Mouse (Mus musculus) heart, adult 9 months (tissue): Measurements from ENCODE around the gene Ankrd36.

Source experiments
- DNase-seq, 2 experiments: peaks; one replicate each; pipeline ENCODE4 v3.0.0; 2022; ENCODE audit warnings: low spot score in 2 of 2

Ankrd36 gene

DNA sequence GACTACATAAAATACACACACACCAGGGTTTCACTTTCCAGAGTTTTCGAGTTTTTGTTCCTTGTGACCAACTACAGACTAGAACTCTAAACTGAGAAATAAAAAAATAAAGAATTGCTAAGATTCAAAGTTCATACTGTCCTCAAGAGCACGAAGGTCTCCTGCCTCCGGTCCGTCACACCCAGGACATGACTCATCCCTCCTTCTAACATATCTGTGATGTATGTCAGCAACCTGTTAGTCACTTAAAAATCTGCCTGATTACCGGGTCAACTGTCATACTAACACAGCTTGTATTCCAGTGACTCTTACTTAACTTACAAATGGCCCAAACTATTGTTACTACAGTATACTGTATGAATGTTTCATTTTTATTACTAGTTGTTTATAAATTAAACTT lies 167.7 kb downstream of the Ankrd36 start:
- DNase-seq = no peak
